Mouse (Mus musculus): ENCODE data around the gene Fbxo48. TPM values are rescaled to one million over a fixed set of nuclear protein-coding genes. Genes with fewer than 3 reads are reported as not detected.

The Fbxo48 gene
- total and polyA plus RNA-seq, 3 experiments = 6.5 to 10.3 (median 7.0) TPM

DNA sequence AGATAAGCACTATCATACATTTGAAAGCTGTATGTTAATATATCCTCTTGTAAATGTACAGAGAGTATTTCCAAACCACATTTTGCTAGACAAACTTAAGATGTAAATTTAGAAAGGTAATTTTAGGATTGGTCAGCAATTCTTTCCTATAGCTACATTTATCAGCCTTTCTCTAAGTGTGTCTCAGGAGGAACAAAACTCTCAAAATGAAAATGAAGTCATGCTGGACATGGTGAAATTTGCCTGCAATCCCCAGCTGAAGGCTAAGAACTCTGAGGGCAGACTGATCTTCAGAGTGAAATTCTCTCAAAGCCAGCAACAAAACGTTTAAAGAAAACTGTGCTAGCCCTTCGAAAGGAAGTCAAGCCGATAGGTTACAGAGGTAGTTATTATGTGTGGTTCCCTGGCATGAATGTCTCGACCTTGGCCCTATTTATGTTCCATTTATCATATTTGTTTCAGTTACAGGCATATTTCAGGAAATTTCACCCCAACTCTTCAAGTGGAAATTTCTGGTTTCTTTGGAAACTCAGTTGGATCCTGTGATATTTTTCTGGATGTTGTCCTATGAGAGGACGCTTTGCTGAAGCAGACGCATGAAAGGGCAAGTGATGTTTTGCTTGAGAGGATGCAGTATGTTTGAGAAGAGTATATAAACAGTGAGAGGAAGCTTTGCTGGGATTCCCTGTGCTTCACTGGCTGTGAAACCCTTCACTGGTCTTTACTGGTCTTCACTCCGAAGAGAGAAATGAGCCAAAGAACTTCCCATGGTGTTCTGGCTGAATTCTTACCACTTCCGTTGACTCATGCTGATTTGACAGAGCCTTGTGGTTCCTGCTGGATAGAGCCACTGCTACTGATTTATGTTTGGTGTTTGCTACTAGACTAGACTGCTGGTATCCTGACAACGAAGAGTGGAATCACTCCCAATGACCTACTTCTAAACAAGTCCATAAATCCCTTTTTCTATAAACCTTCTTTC, 49.5 kb downstream of the Fbxo48 start (continued):
- TF ChIP-seq PAX5 (IDR thresholded peaks at IDR 0.05; ENCODE audit: low read length) = no peak

- no peak for DNase-seq (ENCODE audit: extremely low read depth)
- Histone ChIP-seq H3K4me1 (ENCODE audit: control insufficient read depth in 1 of 2, insufficient read depth in 2 of 2) (peaks cover 10 to 70% of the 10 kb centered on the region in 2 experiments), H3K9me3 (replicated peaks; ENCODE audit: low read length) (no peaks in the 10 kb centered on the region), H3K36me3 (replicated peaks in 1 of 2; ENCODE audit: control insufficient read depth in 1 of 2, insufficient read depth in 1 of 2, low read length in 1 of 2) (peaks cover 15 to 31% of the 10 kb centered on the region in 2 experiments), H3K4me2 (ENCODE audit: insufficient read depth, low read depth, poor library complexity, severe bottlenecking) (peak overlapping the region; percentile 84), H3K27ac (ENCODE audit: insufficient read depth, low read depth) (peak overlapping the region; percentile 92), H3K4me3 (replicated peaks in 1 of 3; ENCODE audit: low read depth in 2 of 3, low read length in 2 of 3, poor library complexity in 1 of 3) (peak overlapping the region; percentile 14 to 60 (median 51)), H3K27me3 (replicated peaks) (no peaks in the 10 kb centered on the region), H3K79me2 (replicated peaks; ENCODE audit: control insufficient read depth, extremely low read depth, insufficient read depth, poor library complexity, severe bottlenecking) (peaks cover 86% of the 10 kb centered on the region), H3K9ac (ENCODE audit: insufficient read depth, low read depth) (peak overlapping the region; percentile 100)
- in situ Hi-C loops (cut with MboI; ENCODE audit: low pct_ligation_motif_present, low pct_unique_long_range_greater_than_20kb, low sequenced_read_pairs) (loop anchor here (5.0 kb wide), 1 partner anchor 36 kb away; no protein-coding TSS in a partner anchor), dilution Hi-C loops (cut with MboI; ENCODE audit: extremely low pct_ligation_motif_present, extremely low pct_unique_long_range_greater_than_20kb, low sequenced_read_pairs) (no loop called here)
- TF ChIP-seq E2F4 (IDR thresholded peaks at IDR 0.05; ENCODE audit: insufficient replicate concordance, low read depth, low read length) (no peak), KAT2A (IDR thresholded peaks at IDR 0.05; ENCODE audit: insufficient replicate concordance, low read length) (no peak), JUND (conservative IDR thresholded peaks at IDR 0.05; ENCODE audit: low read depth, low read length) (no peak), ZC3H11A (IDR thresholded peaks at IDR 0.05; ENCODE audit: low read depth, low read length) (no peak), MYC (IDR thresholded peaks at IDR 0.05; ENCODE audit: low read depth, low read length) (no peak), MAZ (IDR thresholded peaks at IDR 0.05; ENCODE audit: low read depth, low read length) (0 out of 2 replicates have a peak, but pooled peaks have one; percentile 44), ZKSCAN1 (IDR thresholded peaks at IDR 0.05; ENCODE audit: borderline replicate concordance, low read depth, low read length) (no peak), ELF1 (IDR thresholded peaks at IDR 0.05; ENCODE audit: low read depth, low read length) (peak; percentile 75), TBP (conservative IDR thresholded peaks at IDR 0.05; ENCODE audit: low read depth, low read length) (0 out of 2 replicates have a peak, but pooled peaks have one; percentile 16), UBTF (IDR thresholded peaks at IDR 0.05; ENCODE audit: low read depth, low read length) (no peak; the same call in 1 of the 2 replicates), JUN (IDR thresholded peaks at IDR 0.05; ENCODE audit: insufficient read depth, low read depth, low read length) (no peak), ETS1 (conservative IDR thresholded peaks at IDR 0.05; ENCODE audit: low read depth, low read length) (peak; percentile 25), CHD2 (IDR thresholded peaks at IDR 0.05; ENCODE audit: low read length) (0 out of 2 replicates have a peak, but pooled peaks have one; percentile 47), POLR2A (IDR thresholded peaks at IDR 0.05; ENCODE audit: low read depth, low read length) (0 out of 2 replicates have a peak, but pooled peaks have one; percentile 18), MEF2A (IDR thresholded peaks at IDR 0.05; ENCODE audit: borderline replicate concordance, low read depth, low read length) (peak; percentile 48; the same call in 1 of the 2 replicates), HCFC1 (IDR thresholded peaks at IDR 0.05; ENCODE audit: low read depth, low read length) (peak; percentile 32; the same call in 1 of the 2 replicates), ZNF384 (IDR thresholded peaks at IDR 0.05; ENCODE audit: low read depth, low read length) (no peak), SMC3 (IDR thresholded peaks at IDR 0.05; ENCODE audit: low read depth, low read length) (no peak), ZMIZ1 (IDR thresholded peaks at IDR 0.05; ENCODE audit: low read depth, low read length) (no peak), SIN3A (IDR thresholded peaks at IDR 0.05; ENCODE audit: low read length) (peak; percentile 64; the same call in 1 of the 2 replicates), CTCF (conservative IDR thresholded peaks at IDR 0.05 in 1 of 2, IDR thresholded peaks at IDR 0.05 in 1 of 2; ENCODE audit: low read depth in 2 of 2, low read length in 2 of 2) (no peak), MXI1 (IDR thresholded peaks at IDR 0.05; ENCODE audit: low read depth, low read length) (peak; percentile 63), EP300 (IDR thresholded peaks at IDR 0.05; ENCODE audit: low read length) (0 out of 2 replicates have a peak, but pooled peaks have one; percentile 50), RCOR1 (conservative IDR thresholded peaks at IDR 0.05; ENCODE audit: low read depth, low read length) (0 out of 2 replicates have a peak, but pooled peaks have one; percentile 35), POLR2AphosphoS2 (IDR thresholded peaks at IDR 0.05; ENCODE audit: low read depth, low read length) (no peak), RAD21 (IDR thresholded peaks at IDR 0.05; ENCODE audit: low read depth, low read length) (no peak), TCF12 (IDR thresholded peaks at IDR 0.05; ENCODE audit: low read depth, low read length) (no peak), USF1 (IDR thresholded peaks at IDR 0.05; ENCODE audit: low read depth, low read length) (no peak), MAFK (IDR thresholded peaks at IDR 0.05; ENCODE audit: insufficient replicate concordance, low read length) (peak; percentile 19; the same call in 1 of the 2 replicates), PAX5 (IDR thresholded peaks at IDR 0.05; ENCODE audit: low read length) (no peak), BHLHE40 (IDR thresholded peaks at IDR 0.05; ENCODE audit: low read depth, low read length) (0 out of 2 replicates have a peak, but pooled peaks have one; percentile 22), NRF1 (IDR thresholded peaks at IDR 0.05; ENCODE audit: low read depth, low read length) (no peak), USF2 (conservative IDR thresholded peaks at IDR 0.05; ENCODE audit: low read depth, low read length) (no peak)
These were observed 51.7 kb downstream of the Fbxo48 start for GRCm38 (mm10) chr11:17002739-17003373.
